Mouse (Mus musculus) hindbrain, postnatal 0 days (tissue): Measurements from ENCODE around the gene Prl. TPM values are rescaled to one million over a fixed set of nuclear protein-coding genes. Genes with fewer than 3 reads are reported as not detected.
"Not testable (repeated sequence)": the region's sequence is repeated elsewhere in the genome, so short reads cannot be mapped to it uniquely, and the experiment has no call there.

Source experiments
- ATAC-seq: fragments of 200-750 bp; cut with Nextera tagmentation; 2 replicates; pipeline ENCODE4 v1.8.0; 2017; ENCODE audit warnings: mild to moderate bottlenecking, moderate TSS enrichment, moderate library complexity
- DNase-seq: peaks from one replicate; pipeline ENCODE4 v3.0.0-alpha.2; 2015; ENCODE audit warnings: low spot score
- H3K27ac ChIP-seq: fragments of 300-500 bp; sonication (generic); 2 replicates; pipeline ENCODE4 v1.5.1; 2014; ENCODE audit warnings: mild to moderate bottlenecking
- H3K27me3 ChIP-seq: fragments of 300-500 bp; sonication (generic); 2 replicates; pipeline ENCODE4 v1.6.1; 2014; ENCODE audit warnings: low read length, mixed read lengths; ENCODE audit not compliant: insufficient read depth
- H3K36me3 ChIP-seq: fragments of 300-500 bp; sonication (generic); 2 replicates; pipeline ENCODE4 v1.6.1; 2014; ENCODE audit warnings: low read length, mixed read lengths; ENCODE audit not compliant: insufficient read depth
- H3K4me1 ChIP-seq: fragments of 300-500 bp; sonication (generic); 2 replicates; pipeline ENCODE4 v1.6.1; 2014; ENCODE audit warnings: antibody characterized with exemption, low read length, mixed read lengths; ENCODE audit not compliant: insufficient read depth
- H3K4me2 ChIP-seq: fragments of 300-500 bp; sonication (generic); 2 replicates; pipeline ENCODE4 v1.6.1; 2014; ENCODE audit warnings: low read depth, mild to moderate bottlenecking, low read length, moderate library complexity, mixed read lengths
- H3K4me3 ChIP-seq: fragments of 300-500 bp; sonication (generic); 2 replicates; pipeline ENCODE4 v1.5.1; 2014; ENCODE audit warnings: low read length
- H3K9ac ChIP-seq: fragments of 300-500 bp; sonication (generic); replicated peaks from 2 replicates; pipeline ENCODE4 v1.6.1; 2014; ENCODE audit warnings: mild to moderate bottlenecking, low read length, moderate library complexity, mixed read lengths
- H3K9me3 ChIP-seq: fragments of 300-500 bp; sonication (generic); 2 replicates; pipeline ENCODE4 v1.6.1; 2016; ENCODE audit warnings: low read length, mixed read lengths
- CTCF ChIP-seq: IDR thresholded peaks from 2 replicates; pipeline ENCODE4 v1.5.1; 2016; ENCODE audit warnings: antibody characterized with exemption, control low read depth, low read depth
- WGBS: fragments of 180-500 bp; shearing (Covaris S2); extraction: QIAGEN DNeasy Blood & Tissue Kit; methylation state at CpG from one replicate; pipeline ENCODE4 v1.1.7; 2014; 5-methylcytosine and 5-hydroxymethylcytosine counted together
- polyA plus RNA-seq: library from polyadenylated mRNA; unstranded; fragments of >200 nt; fragmentation: Nextera tagmentation; extraction: Ambion mirVana; gene quantifications from 2 replicates; pipeline ENCODE4 v1.2.1, GENCODE M21; 2015
- total RNA-seq: library from RNA; depleted of rRNA; stranded (reverse); fragments of >200 nt; gene quantifications from 2 replicates; pipeline ENCODE4 v1.2.3, GENCODE M21; 2014; rRNA removed

Gene Prl
- total and polyA plus RNA-seq, 2 experiments from 2014 or later, result 0.16 TPM; not detected in 1

GRCm38 (mm10) chr13:27042185-27042584, 15.2 kb upstream of the Prl start:
- H3K4me2 ChIP-seq, result no peak overlapping the region
- DNase-seq, result no peak
- no peaks in the 10 kb centered on the region for H3K27me3 ChIP-seq
- H3K9ac ChIP-seq, result no peak overlapping the region
- H3K27ac ChIP-seq, result no peak overlapping the region
- TF ChIP-seq CTCF, result no peak
- 89% methylated on average over 2 of the region's 2 CpGs for WGBS
- no peaks in the 10 kb centered on the region for H3K4me1 ChIP-seq
- no peaks in the 10 kb centered on the region for H3K36me3 ChIP-seq
- no peaks in the 10 kb centered on the region for H3K9me3 ChIP-seq
- no peak for ATAC-seq
- no peak overlapping the region for H3K4me3 ChIP-seq

- Histone ChIP-seq H3K4me1 (no peaks in the 10 kb centered on the region), H3K4me3 (no peak overlapping the region), H3K9me3 (no peaks in the 10 kb centered on the region), H3K9ac (no peak overlapping the region), H3K27ac (no peak overlapping the region), H3K27me3 (no peaks in the 10 kb centered on the region), H3K4me2 (no peak overlapping the region), H3K36me3 (no peaks in the 10 kb centered on the region)
- ATAC-seq (no peak), DNase-seq (no peak)
- WGBS, result 88% methylated on average over 1 of the region's 1 CpGs
- TF ChIP-seq CTCF, result no peak
These were observed 14.0 kb upstream of the Prl start for GRCm38 (mm10) chr13:27043326-27043725.

GRCm38 (mm10) chr13:27059177-27059576, 1.8 kb downstream of the Prl start:
- H3K27ac ChIP-seq, result no peak overlapping the region

GRCm38 (mm10) chr13:27093890-27094289, 36.5 kb downstream of the Prl start, which contains the start of gene Prl3d1:
TSS of gene Prl3d1 (plus strand) at chr13:27094190.
- ATAC-seq, result not testable (repeated sequence)
- 94% methylated on average over 5 of the region's 5 CpGs for WGBS

More at GRCm38 (mm10) chr13:27059177-27059576, 1.8 kb downstream of the Prl start:
- WGBS, result 80% methylated on average over 7 of the region's 7 CpGs
- H3K27me3 ChIP-seq, result no peaks in the 10 kb centered on the region
- no peak overlapping the region for H3K4me2 ChIP-seq
- no peak overlapping the region for H3K4me3 ChIP-seq
- H3K36me3 ChIP-seq, result no peaks in the 10 kb centered on the region
- DNase-seq (no peak), ATAC-seq (no peak)
- TF ChIP-seq CTCF, result no peak
- no peak overlapping the region for H3K9ac ChIP-seq
- H3K4me1 ChIP-seq, result no peaks in the 10 kb centered on the region
- no peaks in the 10 kb centered on the region for H3K9me3 ChIP-seq

More at GRCm38 (mm10) chr13:27093890-27094289, 36.5 kb downstream of the Prl start, which contains the start of gene Prl3d1:
- H3K9ac ChIP-seq, H3K36me3 ChIP-seq, DNase-seq, H3K4me3 ChIP-seq, H3K4me2 ChIP-seq, H3K27ac ChIP-seq, H3K4me1 ChIP-seq, H3K9me3 ChIP-seq, H3K27me3 ChIP-seq: not testable (repeated sequence)

Other genes starting within 250 kb of the Prl start
- not detected in 2 replicates for gene Prl3d1, start 36.6 kb downstream of the Prl start, total RNA-seq
- gene Prl3d1, start 36.6 kb downstream of the Prl start, polyA plus RNA-seq, result not detected in 2 replicates
- not detected in 2 replicates for gene Prl3d2, start 64.1 kb downstream of the Prl start, total RNA-seq
- not detected in 2 replicates for gene Prl3d2, start 64.1 kb downstream of the Prl start, polyA plus RNA-seq
- gene Prl3d3, start 99.2 kb downstream of the Prl start, total RNA-seq, result not detected in 2 replicates
- gene Prl3d3, start 99.2 kb downstream of the Prl start, polyA plus RNA-seq, result not detected in 2 replicates
- gene Prl3c1, start 139.1 kb downstream of the Prl start, total RNA-seq, result not detected in 2 replicates
- gene Prl3c1, start 139.1 kb downstream of the Prl start, polyA plus RNA-seq, result not detected in 2 replicates
- gene Prl3b1, start 184.3 kb downstream of the Prl start, total RNA-seq, result not detected in 2 replicates
- not detected in 2 replicates for gene Prl3b1, start 184.3 kb downstream of the Prl start, polyA plus RNA-seq
- not detected in 2 replicates for gene Prl3a1, start 201.9 kb downstream of the Prl start, total RNA-seq
- not detected in 2 replicates for gene Prl3a1, start 201.9 kb downstream of the Prl start, polyA plus RNA-seq